Mouse (Mus musculus): ENCODE measurements around the gene Tbc1d8. TPM values are rescaled to one million over a fixed set of nuclear protein-coding genes. Genes with fewer than 3 reads are reported as not detected.

The Tbc1d8 gene
- polyA plus RNA-seq, 1 experiment from 2014 or later = 7.3 TPM

DNA sequence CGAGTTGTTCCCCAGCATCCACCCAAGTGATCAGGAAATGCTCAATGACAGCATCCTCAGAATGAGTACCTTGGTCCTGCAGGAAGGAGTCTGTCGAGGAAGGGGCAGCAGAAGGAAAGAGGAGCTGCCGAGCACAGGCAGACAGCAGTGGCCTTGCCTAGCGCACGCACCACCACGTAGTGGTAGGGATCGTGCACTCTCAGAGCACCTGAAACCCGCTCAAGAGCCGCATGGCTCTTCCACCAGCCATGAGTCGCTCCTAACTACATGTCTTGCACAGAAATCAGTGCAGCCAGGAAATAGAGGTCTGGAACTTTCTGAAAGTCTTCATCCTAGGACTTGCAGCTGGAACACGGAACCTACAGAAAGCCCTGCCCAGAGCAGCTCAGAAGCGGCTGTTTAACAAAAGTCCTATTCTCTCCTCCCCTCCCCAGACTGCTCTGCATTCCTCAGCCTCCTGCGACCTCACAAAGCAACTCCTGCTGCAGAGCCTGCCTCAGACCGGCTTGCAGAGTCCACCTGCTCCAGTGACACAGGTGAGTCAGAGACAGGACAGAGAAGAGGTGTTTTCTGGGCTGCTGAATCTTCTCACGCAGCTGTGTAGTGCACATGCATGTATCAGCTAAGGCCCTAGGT is 142.9 kb downstream of the Tbc1d8 start:
- no peak overlapping the region for H3K27ac ChIP-seq
- no peak for TF ChIP-seq CTCF (IDR thresholded peaks at IDR 0.05; ENCODE audit: low read depth)
- no peaks in the 10 kb centered on the region for H3K9me3 ChIP-seq (replicated peaks; ENCODE audit: low read length)
- no peaks in the 10 kb centered on the region for H3K36me3 ChIP-seq (ENCODE audit: insufficient read depth, low read length)
- WGBS = 31% methylated on average over 15 of the region's 15 CpGs
- no peak overlapping the region for H3K4me2 ChIP-seq (ENCODE audit: low read length)
- DNase-seq (ENCODE audit: low spot score) = peak; percentile 17
- no peak overlapping the region for H3K9ac ChIP-seq (ENCODE audit: low read depth, low read length)
- ATAC-seq (replicated peaks; ENCODE audit: low FRiP score, low read depth) = no peak
- H3K27me3 ChIP-seq (ENCODE audit: insufficient read depth, low read length) = no peaks in the 10 kb centered on the region
- no peak overlapping the region for H3K4me3 ChIP-seq (replicated peaks; ENCODE audit: low read depth, low read length)
- no peaks in the 10 kb centered on the region; the same call in 1 of the 2 replicates for H3K4me1 ChIP-seq (replicated peaks; ENCODE audit: insufficient read depth, low read length)

DNA sequence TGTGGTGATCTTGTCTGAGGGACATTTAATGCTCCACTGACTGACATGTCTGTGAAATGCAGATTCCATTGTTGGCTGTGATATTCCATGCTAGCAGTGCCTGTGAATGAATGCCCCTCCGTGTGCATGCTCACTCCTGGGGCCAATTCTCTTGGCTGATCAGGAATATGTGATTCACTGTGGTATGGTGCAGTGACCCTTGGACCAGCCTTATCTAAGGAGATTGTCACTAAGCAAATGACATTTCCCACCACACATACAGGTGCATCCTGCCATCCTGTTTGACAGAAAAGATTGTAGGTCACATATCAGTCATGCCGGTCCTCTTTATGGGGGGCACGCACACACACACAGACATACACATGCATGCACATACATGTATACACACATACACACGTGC is 146.1 kb downstream of the Tbc1d8 start:
- TF ChIP-seq CTCF (IDR thresholded peaks at IDR 0.05; ENCODE audit: low read depth) = no peak
- Histone ChIP-seq H3K9ac (ENCODE audit: low read depth, low read length) (no peak overlapping the region), H3K4me2 (ENCODE audit: low read length) (no peak overlapping the region), H3K9me3 (replicated peaks; ENCODE audit: low read length) (no peaks in the 10 kb centered on the region), H3K27me3 (ENCODE audit: insufficient read depth, low read length) (no peaks in the 10 kb centered on the region), H3K4me1 (replicated peaks; ENCODE audit: insufficient read depth, low read length) (no peaks in the 10 kb centered on the region), H3K27ac (no peak overlapping the region), H3K36me3 (ENCODE audit: insufficient read depth, low read length) (no peaks in the 10 kb centered on the region), H3K4me3 (replicated peaks; ENCODE audit: low read depth, low read length) (no peak overlapping the region)
- DNase-seq (ENCODE audit: low spot score) = no peak
- no peak for ATAC-seq (replicated peaks; ENCODE audit: low FRiP score, low read depth)
- 87% methylated on average over 4 of the region's 4 CpGs for WGBS

DNA sequence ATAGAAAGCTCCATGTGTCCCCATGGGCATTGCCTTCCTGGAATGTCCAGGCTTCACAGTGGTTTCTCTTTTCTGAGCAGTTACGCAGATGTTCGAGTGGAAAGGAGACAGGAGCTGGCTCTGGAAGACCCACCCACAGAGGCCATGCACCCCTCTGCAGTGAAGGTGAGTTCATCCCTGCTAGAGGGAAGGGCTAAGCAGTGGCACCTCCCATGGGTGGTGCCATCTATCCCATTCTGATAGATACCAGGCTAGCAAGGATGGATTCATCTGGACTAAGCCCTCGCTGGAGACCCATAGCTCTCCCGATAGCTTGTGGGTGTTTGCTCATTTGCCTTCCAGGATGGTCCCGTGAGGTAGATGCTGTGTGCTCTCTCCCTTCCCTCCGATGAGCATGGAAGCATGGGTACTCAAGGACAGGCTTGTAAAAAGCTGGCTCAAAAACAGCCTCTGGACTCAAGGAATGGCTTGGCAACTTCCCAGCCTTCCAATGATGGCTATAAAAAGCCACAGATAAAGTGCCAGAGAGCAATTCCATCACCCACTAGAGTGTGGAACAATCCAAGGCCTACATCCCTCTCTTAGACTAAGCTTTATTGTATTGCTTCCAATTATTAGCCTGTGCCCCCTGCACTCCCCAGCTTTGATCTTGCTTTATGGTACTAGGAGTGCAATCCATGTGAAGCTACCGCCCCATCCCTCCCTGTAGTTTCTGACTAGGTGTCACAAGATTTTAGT is 147.5 kb downstream of the Tbc1d8 start:
- no peak overlapping the region for H3K4me3 ChIP-seq (replicated peaks; ENCODE audit: low read depth, low read length)
- no peaks in the 10 kb centered on the region for H3K27me3 ChIP-seq (ENCODE audit: insufficient read depth, low read length)
- no peak overlapping the region for H3K4me2 ChIP-seq (ENCODE audit: low read length)
- H3K36me3 ChIP-seq (ENCODE audit: insufficient read depth, low read length) = no peaks in the 10 kb centered on the region
- TF ChIP-seq CTCF (IDR thresholded peaks at IDR 0.05; ENCODE audit: low read depth) = no peak
- H3K9me3 ChIP-seq (replicated peaks; ENCODE audit: low read length) = no peaks in the 10 kb centered on the region
- H3K9ac ChIP-seq (ENCODE audit: low read depth, low read length) = no peak overlapping the region
- 62% methylated on average over 7 of the region's 7 CpGs for WGBS
- ATAC-seq (replicated peaks; ENCODE audit: low FRiP score, low read depth) = no peak
- H3K4me1 ChIP-seq (replicated peaks; ENCODE audit: insufficient read depth, low read length) = no peaks in the 10 kb centered on the region
- H3K27ac ChIP-seq = no peak overlapping the region
- no peak for DNase-seq (ENCODE audit: low spot score)

DNA sequence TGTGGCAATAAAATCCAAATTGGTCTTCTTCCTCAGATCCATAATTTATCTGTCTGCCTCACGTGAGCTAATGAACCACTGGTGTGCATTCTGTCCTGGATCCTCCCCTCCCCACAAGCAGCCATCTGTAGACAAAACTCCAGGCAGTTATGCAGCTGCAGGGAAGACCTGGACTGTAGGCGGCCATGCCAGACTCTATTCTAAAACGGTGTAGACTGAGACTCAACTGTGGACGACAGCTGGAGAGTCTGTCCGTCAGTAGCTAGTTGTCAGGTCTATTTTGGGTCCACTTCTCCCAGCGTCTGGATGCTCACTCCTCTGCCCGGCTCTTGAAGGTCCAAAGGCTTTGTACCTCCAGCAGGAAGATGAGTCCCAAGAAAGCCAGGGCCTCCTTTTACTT is 151.0 kb downstream of the Tbc1d8 start:
- Histone ChIP-seq H3K9ac (ENCODE audit: low read depth, low read length) (no peak overlapping the region), H3K27ac (no peak overlapping the region), H3K9me3 (replicated peaks; ENCODE audit: low read length) (no peaks in the 10 kb centered on the region), H3K36me3 (ENCODE audit: insufficient read depth, low read length) (no peaks in the 10 kb centered on the region), H3K4me1 (replicated peaks; ENCODE audit: insufficient read depth, low read length) (no peaks in the 10 kb centered on the region), H3K27me3 (ENCODE audit: insufficient read depth, low read length) (no peaks in the 10 kb centered on the region), H3K4me3 (replicated peaks; ENCODE audit: low read depth, low read length) (no peak overlapping the region), H3K4me2 (ENCODE audit: low read length) (no peak overlapping the region)
- 66% methylated on average over 7 of the region's 7 CpGs for WGBS
- no peak for ATAC-seq (replicated peaks; ENCODE audit: low FRiP score, low read depth)
- TF ChIP-seq CTCF (IDR thresholded peaks at IDR 0.05; ENCODE audit: low read depth) = no peak
- no peak for DNase-seq (ENCODE audit: low spot score)

DNA sequence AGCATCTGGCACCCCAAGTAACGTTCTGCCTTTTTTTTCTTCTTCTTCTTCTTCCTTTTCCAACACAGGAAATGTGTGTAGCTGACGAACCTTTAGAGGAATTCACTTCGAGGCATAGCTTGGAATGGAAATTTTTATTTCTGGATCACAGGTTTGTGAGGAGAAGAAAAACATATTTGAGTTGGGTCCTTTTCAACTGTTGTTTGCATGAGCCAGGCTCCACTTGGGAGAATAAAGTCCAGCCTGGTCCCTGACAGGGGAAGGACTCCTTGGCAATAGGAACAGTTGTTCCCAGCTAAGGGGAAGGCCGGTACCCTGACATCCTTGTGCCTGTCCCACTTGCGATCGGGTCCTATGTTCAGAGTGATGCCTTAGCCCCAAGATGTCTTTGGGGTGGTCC is 153.3 kb downstream of the Tbc1d8 start:
- no peaks in the 10 kb centered on the region for H3K27me3 ChIP-seq (ENCODE audit: insufficient read depth, low read length)
- no peak overlapping the region for H3K27ac ChIP-seq
- no peaks in the 10 kb centered on the region for H3K36me3 ChIP-seq (ENCODE audit: insufficient read depth, low read length)
- no peaks in the 10 kb centered on the region for H3K4me1 ChIP-seq (replicated peaks; ENCODE audit: insufficient read depth, low read length)
- H3K9me3 ChIP-seq (replicated peaks; ENCODE audit: low read length) = no peaks in the 10 kb centered on the region
- ATAC-seq (replicated peaks; ENCODE audit: low FRiP score, low read depth) (no peak), DNase-seq (ENCODE audit: low spot score) (no peak)
- no peak overlapping the region for H3K4me2 ChIP-seq (ENCODE audit: low read length)
- 85% methylated on average over 6 of the region's 6 CpGs for WGBS
- TF ChIP-seq CTCF (IDR thresholded peaks at IDR 0.05; ENCODE audit: low read depth) = no peak
- no peak overlapping the region for H3K4me3 ChIP-seq (replicated peaks; ENCODE audit: low read depth, low read length)
- no peak overlapping the region for H3K9ac ChIP-seq (ENCODE audit: low read depth, low read length)

DNA sequence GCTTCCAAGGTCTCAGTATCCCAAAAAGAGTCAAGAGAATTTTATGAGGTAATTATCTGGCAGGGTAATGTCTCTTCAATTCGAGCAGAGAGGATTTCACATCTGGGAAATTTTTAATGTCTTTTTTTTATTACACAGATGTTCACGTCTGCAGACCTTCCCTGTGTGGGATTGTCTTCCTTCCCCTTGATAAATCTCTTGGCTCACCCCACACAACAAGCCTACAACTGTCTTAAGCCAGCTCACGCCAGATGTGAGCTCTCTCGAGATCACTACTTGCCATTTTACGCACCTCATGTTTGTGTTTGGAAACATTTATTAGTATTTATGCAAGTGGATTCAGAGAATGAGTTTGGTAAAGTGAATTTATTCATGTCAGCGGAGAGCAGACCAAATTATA is 156.6 kb downstream of the Tbc1d8 start:
- H3K36me3 ChIP-seq (ENCODE audit: insufficient read depth, low read length) = no peaks in the 10 kb centered on the region
- H3K9ac ChIP-seq (ENCODE audit: low read depth, low read length) = no peak overlapping the region
- no peaks in the 10 kb centered on the region for H3K9me3 ChIP-seq (replicated peaks; ENCODE audit: low read length)
- TF ChIP-seq CTCF (IDR thresholded peaks at IDR 0.05; ENCODE audit: low read depth) = no peak
- no peaks in the 10 kb centered on the region for H3K4me1 ChIP-seq (replicated peaks; ENCODE audit: insufficient read depth, low read length)
- no peak for DNase-seq (ENCODE audit: low spot score)
- ATAC-seq (replicated peaks; ENCODE audit: low FRiP score, low read depth) = no peak
- WGBS = 53% methylated on average over 6 of the region's 6 CpGs
- no peak overlapping the region for H3K27ac ChIP-seq
- H3K4me3 ChIP-seq (replicated peaks; ENCODE audit: low read depth, low read length) = no peak overlapping the region
- H3K4me2 ChIP-seq (ENCODE audit: low read length) = no peak overlapping the region
- no peaks in the 10 kb centered on the region for H3K27me3 ChIP-seq (ENCODE audit: insufficient read depth, low read length)

Other genes starting within 250 kb of the Tbc1d8 start
- gene Rpl31, start 110.9 kb downstream of the Tbc1d8 start, polyA plus RNA-seq (2015; fragmentation: Nextera tagmentation; extraction: Ambion mirVana) = 566 and 696 TPM in 2 replicates
- 16.8 and 18.6 TPM in 2 replicates for gene Cnot11, start 56.2 kb upstream of the Tbc1d8 start, polyA plus RNA-seq (2015; fragmentation: Nextera tagmentation; extraction: Ambion mirVana)
- gene Rnf149, start 98.7 kb upstream of the Tbc1d8 start, polyA plus RNA-seq (2015; fragmentation: Nextera tagmentation; extraction: Ambion mirVana) = 26.4 and 27.7 TPM in 2 replicates
- 0.04 and 0.05 TPM in 2 replicates for gene Creg2, start 172.7 kb upstream of the Tbc1d8 start, polyA plus RNA-seq (2015; fragmentation: Nextera tagmentation; extraction: Ambion mirVana)
- 0.22 and 0.29 TPM in 2 replicates for gene Rfx8, start 242.2 kb upstream of the Tbc1d8 start, polyA plus RNA-seq (2015; fragmentation: Nextera tagmentation; extraction: Ambion mirVana)